Mouse (Mus musculus): ENCODE results near the gene Tiprl. TPM values are rescaled to one million over a fixed set of nuclear protein-coding genes. Genes with fewer than 3 reads are reported as not detected.

Tiprl gene
- total and polyA plus RNA-seq, 3 experiments, result 36.1 to 82.2 (median 45.7) TPM

- no peaks in the 10 kb centered on the region for H3K27me3 ChIP-seq (replicated peaks)
- peaks cover 8% of the 10 kb centered on the region in 2 experiments; a peak in 2 of 4 replicates for H3K4me1 ChIP-seq (ENCODE audit: control insufficient read depth in 1 of 2, insufficient read depth in 2 of 2)
- dilution Hi-C loops (cut with MboI; ENCODE audit: extremely low pct_ligation_motif_present, extremely low pct_unique_long_range_greater_than_20kb, low sequenced_read_pairs), result no loop called here
- H3K9ac ChIP-seq (ENCODE audit: insufficient read depth, low read depth), result no peak overlapping the region
- in situ Hi-C loops (cut with MboI; ENCODE audit: low pct_ligation_motif_present, low pct_unique_long_range_greater_than_20kb, low sequenced_read_pairs), result no loop called here
- H3K9me3 ChIP-seq (replicated peaks; ENCODE audit: low read length), result peaks cover 2% of the 10 kb centered on the region
- peak; percentile 79 for TF ChIP-seq ZNF384 (IDR thresholded peaks at IDR 0.05; ENCODE audit: low read depth, low read length)
- TF ChIP-seq NELFE (IDR thresholded peaks at IDR 0.05; ENCODE audit: low read depth, low read length), result no peak
- no peaks in the 10 kb centered on the region for H3K36me3 ChIP-seq (replicated peaks in 1 of 2; ENCODE audit: control insufficient read depth in 1 of 2, insufficient read depth in 1 of 2, low read length in 1 of 2)
- H3K27ac ChIP-seq (ENCODE audit: insufficient read depth, low read depth), result no peak overlapping the region
- no peak for DNase-seq (ENCODE audit: extremely low read depth)
- no peak overlapping the region for H3K4me3 ChIP-seq (replicated peaks in 1 of 3; ENCODE audit: low read depth in 2 of 3, low read length in 2 of 3, poor library complexity in 1 of 3)
- H3K4me2 ChIP-seq (ENCODE audit: insufficient read depth, low read depth, poor library complexity, severe bottlenecking), result no peak overlapping the region
- no peaks in the 10 kb centered on the region for H3K79me2 ChIP-seq (replicated peaks; ENCODE audit: control insufficient read depth, extremely low read depth, insufficient read depth, poor library complexity, severe bottlenecking)
Measured at GRCm38 (mm10) chr1:165169462-165169861, 67.3 kb downstream of the Tiprl start.

GRCm38 (mm10) chr1:165164920-165165319 lies 71.9 kb downstream of the Tiprl start:
- H3K9me3 ChIP-seq (replicated peaks; ENCODE audit: low read length), result peaks cover 2% of the 10 kb centered on the region
- no peak for TF ChIP-seq TCF12 (IDR thresholded peaks at IDR 0.05; ENCODE audit: low read depth, low read length)
- TF ChIP-seq ZNF384 (IDR thresholded peaks at IDR 0.05; ENCODE audit: low read depth, low read length), result no peak
- no peak for TF ChIP-seq ETS1 (conservative IDR thresholded peaks at IDR 0.05; ENCODE audit: low read depth, low read length)
- TF ChIP-seq RCOR1 (conservative IDR thresholded peaks at IDR 0.05; ENCODE audit: low read depth, low read length), result no peak
- no peak for TF ChIP-seq TBP (conservative IDR thresholded peaks at IDR 0.05; ENCODE audit: low read depth, low read length)
- no peak for TF ChIP-seq NRF1 (IDR thresholded peaks at IDR 0.05; ENCODE audit: low read depth, low read length)
- TF ChIP-seq CTCF (conservative IDR thresholded peaks at IDR 0.05 in 1 of 2, IDR thresholded peaks at IDR 0.05 in 1 of 2; ENCODE audit: low read depth in 2 of 2, low read length in 2 of 2), result no peak
- no peak for TF ChIP-seq SIN3A (IDR thresholded peaks at IDR 0.05; ENCODE audit: low read length)
- no peak for TF ChIP-seq CHD2 (IDR thresholded peaks at IDR 0.05; ENCODE audit: low read length)
- in situ Hi-C loops (cut with MboI; ENCODE audit: low pct_ligation_motif_present, low pct_unique_long_range_greater_than_20kb, low sequenced_read_pairs) (no loop called here), dilution Hi-C loops (cut with MboI; ENCODE audit: extremely low pct_ligation_motif_present, extremely low pct_unique_long_range_greater_than_20kb, low sequenced_read_pairs) (no loop called here)
- H3K4me1 ChIP-seq (ENCODE audit: control insufficient read depth in 1 of 2, insufficient read depth in 2 of 2), result peaks cover 3 to 18% of the 10 kb centered on the region in 2 experiments; a peak in 2 of 4 replicates
- H3K27ac ChIP-seq (ENCODE audit: insufficient read depth, low read depth), result no peak overlapping the region
- H3K36me3 ChIP-seq (replicated peaks in 1 of 2; ENCODE audit: control insufficient read depth in 1 of 2, insufficient read depth in 1 of 2, low read length in 1 of 2), result no peaks in the 10 kb centered on the region
- no peak overlapping the region for H3K9ac ChIP-seq (ENCODE audit: insufficient read depth, low read depth)
- no peaks in the 10 kb centered on the region for H3K27me3 ChIP-seq (replicated peaks)
- H3K79me2 ChIP-seq (replicated peaks; ENCODE audit: control insufficient read depth, extremely low read depth, insufficient read depth, poor library complexity, severe bottlenecking), result no peaks in the 10 kb centered on the region
- no peak for DNase-seq (ENCODE audit: extremely low read depth)
- H3K4me2 ChIP-seq (ENCODE audit: insufficient read depth, low read depth, poor library complexity, severe bottlenecking), result no peak overlapping the region
- H3K4me3 ChIP-seq (replicated peaks in 1 of 3; ENCODE audit: low read depth in 2 of 3, low read length in 2 of 3, poor library complexity in 1 of 3), result no peak overlapping the region

Other genes starting within 250 kb of the Tiprl start
- 0.04 TPM in 1 of 2 replicates, not detected in the other for gene Tbx19, start 76.2 kb downstream of the Tiprl start, total RNA-seq (2012; rRNA removed)
- gene Tbx19, start 76.2 kb downstream of the Tiprl start, total RNA-seq (2014; rRNA removed), result 0.44 TPM in 1 of 2 replicates, not detected in the other
- 0.52 and 0.66 TPM in 2 replicates for gene Tbx19, start 76.2 kb downstream of the Tiprl start, polyA plus RNA-seq (2012; ENCODE audit: insufficient read length, low read depth)
- 16.8 and 27.2 TPM in 2 replicates for gene Sft2d2, start 42.6 kb downstream of the Tiprl start, total RNA-seq (2012; rRNA removed)
- 25.2 and 26.0 TPM in 2 replicates for gene Sft2d2, start 42.6 kb downstream of the Tiprl start, total RNA-seq (2014; rRNA removed)
- gene Sft2d2, start 42.6 kb downstream of the Tiprl start, polyA plus RNA-seq (2012; ENCODE audit: insufficient read length, low read depth), result 30.0 and 31.6 TPM in 2 replicates
- 0.08 and 0.17 TPM in 2 replicates for gene Gpr161, start 58.8 kb upstream of the Tiprl start, total RNA-seq (2012; rRNA removed)
- 0.09 TPM in 1 of 2 replicates, not detected in the other for gene Gpr161, start 58.8 kb upstream of the Tiprl start, total RNA-seq (2014; rRNA removed)
- gene Gpr161, start 58.8 kb upstream of the Tiprl start, polyA plus RNA-seq (2012; ENCODE audit: insufficient read length, low read depth), result 0.11 and 0.23 TPM in 2 replicates
- gene Dcaf6, start 223.5 kb upstream of the Tiprl start, total RNA-seq (2012; rRNA removed), result 3.1 and 4.1 TPM in 2 replicates
- gene Dcaf6, start 223.5 kb upstream of the Tiprl start, total RNA-seq (2014; rRNA removed), result 4.1 and 4.3 TPM in 2 replicates
- gene Dcaf6, start 223.5 kb upstream of the Tiprl start, polyA plus RNA-seq (2012; ENCODE audit: insufficient read length, low read depth), result 3.7 and 6.1 TPM in 2 replicates
- gene Mpc2, start 223.6 kb upstream of the Tiprl start, total RNA-seq (2012; rRNA removed), result 44.0 and 50.6 TPM in 2 replicates
- gene Mpc2, start 223.6 kb upstream of the Tiprl start, total RNA-seq (2014; rRNA removed), result 55.8 and 69.2 TPM in 2 replicates
- 32.3 and 32.5 TPM in 2 replicates for gene Mpc2, start 223.6 kb upstream of the Tiprl start, polyA plus RNA-seq (2012; ENCODE audit: insufficient read length, low read depth)
- gene Adcy10, start 248.2 kb upstream of the Tiprl start, total RNA-seq (2012; rRNA removed), result 0.13 TPM in 1 of 2 replicates, not detected in the other
- gene Adcy10, start 248.2 kb upstream of the Tiprl start, total RNA-seq (2014; rRNA removed), result not detected in 2 replicates
- gene Adcy10, start 248.2 kb upstream of the Tiprl start, polyA plus RNA-seq (2012; ENCODE audit: insufficient read length, low read depth), result not detected in 2 replicates

All from CH12.LX (cell line).